Mouse (Mus musculus) lung, adult 10 weeks (tissue): ENCODE data around the gene Rp9. TPM values are rescaled to one million over a fixed set of nuclear protein-coding genes. Genes with fewer than 3 reads are reported as not detected.

ENCODE experiments used
- polyA plus RNA-seq: library from polyadenylated mRNA; stranded (reverse); fragments of 350-450 nt; fragmentation: Illumina TruSeq; extraction: RNeasy Lipid Tissue Mini Kit (QIAGEN cat#74804); gene quantifications from one replicate; pipeline ENCODE4 v1.2.3, GENCODE M21; 2014; ENCODE audit warnings: low read depth, low replicate concordance; ENCODE audit not compliant: insufficient read depth

The Rp9 gene
- 44.6 TPM for polyA plus RNA-seq

GRCm38 (mm10) chr9:22469643-22470042 lies at the start of gene Rp9:
TSS of gene Rp9 (minus strand) at chr9:22469743.

GRCm38 (mm10) chr9:22475424-22475868 lies 5.9 kb upstream of the Rp9 start, which contains the start of gene Bbs9:
TSS of gene Bbs9 (plus strand) at chr9:22475715.

GRCm38 (mm10) chr9:22453990-22454389 lies 15.6 kb downstream of the Rp9 start, which contains the start of gene Gm17545:
TSS of gene Gm17545 (plus strand) at chr9:22454290.

GRCm38 (mm10) chr9:22411002-22411857 lies 58.3 kb downstream of the Rp9 start, which contains the start of gene 9530077C05Rik:
TSS of gene 9530077C05Rik (plus strand) at chr9:22411513.

DNA sequence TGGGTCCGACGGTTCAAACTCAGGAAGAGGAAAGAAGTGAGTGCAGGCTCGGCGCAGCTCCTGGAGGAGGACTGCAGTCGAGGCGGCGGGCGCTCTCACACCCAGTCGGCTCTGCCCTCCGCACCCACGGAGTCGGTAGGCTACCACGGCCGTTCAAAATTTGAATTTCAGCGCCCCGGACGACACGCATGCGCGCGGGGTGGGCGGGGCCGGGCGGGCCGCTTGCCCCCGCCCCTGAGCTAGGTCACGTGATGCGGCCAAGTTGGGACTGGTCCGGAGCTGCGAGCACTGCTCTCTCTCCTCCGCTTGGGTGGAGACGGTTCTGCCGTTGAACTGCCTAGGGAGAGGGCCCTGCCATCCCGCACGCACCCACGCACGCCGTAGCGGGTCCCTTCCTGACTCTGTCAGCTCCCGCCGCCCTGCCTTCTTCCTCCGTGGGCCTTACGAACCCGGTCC lies 80.5 kb downstream of the Rp9 start, which contains the start of gene Anln:
Gene Anln, minus strand, starts transcription at position 168 of the 456 bp plus-strand sequence.

Other genes with a start within 250 kb of the Rp9 start
- 13.0 TPM for gene Zfp809, start 244.0 kb downstream of the Rp9 start, polyA plus RNA-seq
- 0.14 TPM for gene Zfp599, start 209.8 kb downstream of the Rp9 start, polyA plus RNA-seq
- gene Zfp810, start 162.1 kb downstream of the Rp9 start, polyA plus RNA-seq: 5.7 TPM
- gene Anln, start 80.6 kb downstream of the Rp9 start, polyA plus RNA-seq: 3.2 TPM
- 3.1 TPM for gene 9530077C05Rik, start 58.2 kb downstream of the Rp9 start, polyA plus RNA-seq
- gene Gm17545, start 15.5 kb downstream of the Rp9 start, polyA plus RNA-seq: not detected
- gene Bbs9, start 6.0 kb upstream of the Rp9 start, polyA plus RNA-seq: 8.5 TPM